In genomic region chr11:103735046-103735781, GRCm38 (mm10) we compare ENCODE assay signal across 18 mouse cellular contexts. TPM values are rescaled to one million over a fixed set of nuclear protein-coding genes. Genes with fewer than 3 reads are reported as not detected.
DNase-seq lines count a peak whose midpoint lies in the region; ATAC-seq lines count a peak whose summit lies in the region.
"Had no signal": no experiment of that assay in that cellular context is flagged by ENCODE, and none has a peak within 500 bp of the region (broad histone marks: within the 10 kb centered on the region; RNA-seq: fewer than 3 reads in every experiment).

No protein-coding gene starts in this region.

- H3K9ac ChIP-seq in intestine, embryonic 15.5 days: no peak overlapping the region
- H3K9ac ChIP-seq: limb, embryonic 13.5 days had no signal

- peak overlapping the region; percentile 61 for H3K27ac ChIP-seq in intestine, embryonic 15.5 days
- H3K27ac ChIP-seq: forebrain, embryonic 10.5 days; limb, embryonic 13.5 days had no signal

- no peaks in the 10 kb centered on the region for H3K27me3 ChIP-seq in intestine, embryonic 15.5 days (replicated peaks)

- H3K9me3 ChIP-seq in intestine, embryonic 15.5 days: no peaks in the 10 kb centered on the region
- H3K9me3 ChIP-seq: forebrain, embryonic 10.5 days; limb, embryonic 13.5 days had no signal

- no peak overlapping the region for H3K4me3 ChIP-seq in intestine, embryonic 15.5 days (replicated peaks)
- H3K4me3 ChIP-seq: forebrain, embryonic 10.5 days; limb, embryonic 13.5 days had no signal

- peak overlapping the region; percentile 36 for H3K4me2 ChIP-seq in intestine, embryonic 15.5 days (replicated peaks)
- H3K4me2 ChIP-seq: limb, embryonic 13.5 days had no signal

- ATAC-seq in intestine, embryonic 15.5 days: peak; percentile 84
- ATAC-seq: inflammation-experienced regulatory T-cells, adult 6 months; midbrain, embryonic 16.5 days had no signal

- WGBS in intestine, embryonic 15.5 days: 55% methylated on average over 19 of the region's 19 CpGs

- H3K36me3 ChIP-seq in intestine, embryonic 15.5 days: no peaks in the 10 kb centered on the region
- H3K36me3 ChIP-seq: forebrain, embryonic 10.5 days; limb, embryonic 13.5 days had no signal

- peak; percentile 60 to 67 for DNase-seq in cerebellum, postnatal 14 days
- DNase-seq in cerebellum, adult 11-12 months: no peak
- peak; percentile 88 for DNase-seq in kidney, postnatal 14 days
- DNase-seq in lung, postnatal 10 days: peak; percentile 27
- DNase-seq in retina, embryonic 14.5 days (ENCODE audit: low spot score): no peak
- no peak for DNase-seq in gastrocnemius, postnatal 10 days
- no peak for DNase-seq in layer of hippocampus, adult 9-11 months
- DNase-seq: B cell, adult 2 months; embryo, embryonic 11 days; heart, postnatal 14 days; spleen, adult 18-20 months had no signal

- H3K4me1 ChIP-seq in intestine, embryonic 15.5 days (replicated peaks): peaks cover 29% of the 10 kb centered on the region
- H3K4me1 ChIP-seq: limb, embryonic 13.5 days had no signal

RNA-seq across cellular contexts. Expression of gene Wnt9b, which starts 14.4 kb away (rescaled TPM):
- polyA plus RNA-seq in intestine, embryonic 15.5 days (2015; fragmentation: Nextera tagmentation; extraction: Ambion mirVana): 0.04 and 0.08 TPM in 2 replicates
- under 1 TPM in 1 of 2 experiments, not detected in 1; 0.05 TPM for total RNA-seq in gastrocnemius, postnatal 10 days (2021)
- total RNA-seq: granulocyte monocyte progenitor cell, adult 5-6 weeks had no signal
- polyA plus RNA-seq: inflammation-experienced regulatory T-cells, adult 6 months had no signal

RNA-seq across cellular contexts. Expression of gene Gosr2, which starts 37.5 kb away (rescaled TPM):
- polyA plus RNA-seq in intestine, embryonic 15.5 days (2015; fragmentation: Nextera tagmentation; extraction: Ambion mirVana): 65.3 and 70.7 TPM in 2 replicates
- 10 to 100 TPM; 50.8 to 51.1 TPM for total RNA-seq in gastrocnemius, postnatal 10 days (2021)

RNA-seq across cellular contexts. Expression of gene Wnt3, which starts 38.7 kb away (rescaled TPM):
- 0.31 and 0.49 TPM in 2 replicates for polyA plus RNA-seq in intestine, embryonic 15.5 days (2015; fragmentation: Nextera tagmentation; extraction: Ambion mirVana)
- total RNA-seq in gastrocnemius, postnatal 10 days (2021): under 1 TPM; 0.27 to 0.42 TPM
- total RNA-seq: granulocyte monocyte progenitor cell, adult 5-6 weeks; heart, postnatal 14 days had no signal
- polyA plus RNA-seq: urinary bladder, adult 2 months had no signal

Comparison
In these comparisons a context has a peak if more than half of its experiments do, and no peak if none do; other contexts are left out.
1. DNase-seq: peak in cerebellum, postnatal 14 days (2 of 2), kidney, postnatal 14 days (single experiment) and lung, postnatal 10 days (single experiment); none in cerebellum, adult 11-12 months (single experiment), retina, embryonic 14.5 days (single experiment), gastrocnemius, postnatal 10 days (single experiment) and layer of hippocampus, adult 9-11 months (single experiment).